8 mouse cellular contexts compared by ENCODE assay signal in genomic region chr9:121313656-121314374, GRCm38 (mm10). TPM values are rescaled to one million over a fixed set of nuclear protein-coding genes. Genes with fewer than 3 reads are reported as not detected.
A peak's percentile ranks its signal among the peaks of the same experiment; 100 is the strongest.
DNase-seq lines count a peak whose midpoint lies in the region; ATAC-seq and TF ChIP-seq lines count a peak whose summit lies in the region.

No protein-coding gene starts in this region.

- no peaks in the 10 kb centered on the region for H3K9me3 ChIP-seq in intestine, embryonic 15.5 days
- no peaks in the 10 kb centered on the region for H3K9me3 ChIP-seq in midbrain, postnatal 0 days (ENCODE audit: low read length)
- no peaks in the 10 kb centered on the region for H3K9me3 ChIP-seq in stomach, embryonic 15.5 days

- DNase-seq in cerebellum, postnatal 14 days, result peak; percentile 54 to 63
- no peak for DNase-seq in cerebellum, adult 8-10 months
- DNase-seq in embryo, embryonic 10 days (ENCODE audit: low spot score), result peak; percentile 94
- peak; percentile 71 to 90 for DNase-seq in gastrocnemius, postnatal 4 days (ENCODE audit: low spot score in 2 of 2)
- DNase-seq in liver, adult 2 months (ENCODE audit: extremely low read depth, low read depth, low spot score), result no peak
- DNase-seq in midbrain, postnatal 0 days (ENCODE audit: low spot score), result peak; percentile 81

- TF ChIP-seq POLR2A in liver, adult 2 months (IDR thresholded peaks at IDR 0.05; ENCODE audit: extremely low read depth, insufficient read depth, low read length), result peak; percentile 43; the same call in 1 of the 2 replicates

- peak overlapping the region; percentile 75 for H3K4me2 ChIP-seq in intestine, embryonic 15.5 days (replicated peaks)
- peak overlapping the region; percentile 49 for H3K4me2 ChIP-seq in midbrain, postnatal 0 days (ENCODE audit: low read depth, low read length, poor library complexity, severe bottlenecking)
- peak overlapping the region; percentile 64 for H3K4me2 ChIP-seq in stomach, embryonic 15.5 days

- whole genome bisulfite sequencing in intestine, embryonic 15.5 days, result 4% methylated on average over 21 of the region's 21 CpGs
- 42% methylated on average over 21 of the region's 21 CpGs for WGBS in liver, adult 2 months
- 1% methylated on average over 20 of the region's 21 CpGs for WGBS in midbrain, postnatal 0 days
- WGBS in stomach, embryonic 15.5 days, result 5% methylated on average over 21 of the region's 21 CpGs

- no peaks in the 10 kb centered on the region for H3K27me3 ChIP-seq in intestine, embryonic 15.5 days (replicated peaks)
- no peaks in the 10 kb centered on the region for H3K27me3 ChIP-seq in liver, adult 2 months (ENCODE audit: control insufficient read depth, insufficient read depth, low read length)
- no peaks in the 10 kb centered on the region for H3K27me3 ChIP-seq in midbrain, postnatal 0 days (ENCODE audit: insufficient read depth, low read length)
- no peaks in the 10 kb centered on the region for H3K27me3 ChIP-seq in stomach, embryonic 15.5 days (replicated peaks)

- peak overlapping the region; percentile 26 for H3K4me3 ChIP-seq in intestine, embryonic 15.5 days (replicated peaks)
- H3K4me3 ChIP-seq in liver, adult 2 months (ENCODE audit: insufficient read depth, low read depth, low read length), result no peak overlapping the region; the same call in none of the 2 replicates
- H3K4me3 ChIP-seq in midbrain, postnatal 0 days (ENCODE audit: low read depth, low read length), result peak overlapping the region; percentile 6; the same call in 1 of the 2 replicates
- peak overlapping the region; percentile 22 for H3K4me3 ChIP-seq in stomach, embryonic 15.5 days (replicated peaks)

- peak; percentile 82 for ATAC-seq in intestine, embryonic 15.5 days
- ATAC-seq in midbrain, postnatal 0 days (ENCODE audit: low FRiP score), result peak; percentile 53; the same call in 1 of the 2 replicates
- peak; percentile 81 for ATAC-seq in stomach, embryonic 15.5 days (ENCODE audit: insufficient read depth, low FRiP score, low read depth)

- H3K4me1 ChIP-seq in intestine, embryonic 15.5 days (replicated peaks), result peaks cover 59% of the 10 kb centered on the region
- H3K4me1 ChIP-seq in liver, adult 2 months (ENCODE audit: control insufficient read depth, insufficient read depth, low read length), result peaks cover 13% of the 10 kb centered on the region; the same call in 1 of the 2 replicates
- peaks cover 28% of the 10 kb centered on the region for H3K4me1 ChIP-seq in midbrain, postnatal 0 days (ENCODE audit: insufficient read depth, low read length)
- peaks cover 56% of the 10 kb centered on the region for H3K4me1 ChIP-seq in stomach, embryonic 15.5 days

- peaks cover 37% of the 10 kb centered on the region; the same call in 1 of the 2 replicates for H3K79me2 ChIP-seq in liver, adult 2 months (ENCODE audit: control insufficient read depth, insufficient read depth, low read length)

- H3K9ac ChIP-seq in intestine, embryonic 15.5 days, result 0 out of 2 replicates have a peak overlapping the region, but pooled peaks have one; percentile 9
- H3K9ac ChIP-seq in liver, adult 2 months (ENCODE audit: low read depth, low read length), result peak overlapping the region; percentile 55
- H3K9ac ChIP-seq in midbrain, postnatal 0 days (replicated peaks; ENCODE audit: low read length, poor library complexity, severe bottlenecking), result no peak overlapping the region
- no peak overlapping the region for H3K9ac ChIP-seq in stomach, embryonic 15.5 days

- no peaks in the 10 kb centered on the region for H3K36me3 ChIP-seq in intestine, embryonic 15.5 days
- H3K36me3 ChIP-seq in liver, adult 2 months (ENCODE audit: control insufficient read depth, insufficient read depth, low read length), result no peaks in the 10 kb centered on the region
- no peaks in the 10 kb centered on the region for H3K36me3 ChIP-seq in midbrain, postnatal 0 days (ENCODE audit: insufficient read depth, low read length)
- H3K36me3 ChIP-seq in stomach, embryonic 15.5 days, result 0 out of 2 replicates have a peak, but pooled peaks cover 4% of the 10 kb centered on the region

- peak overlapping the region; percentile 96 for H3K27ac ChIP-seq in intestine, embryonic 15.5 days
- H3K27ac ChIP-seq in liver, adult 2 months (replicated peaks; ENCODE audit: insufficient read depth, low read depth, low read length), result peak overlapping the region; percentile 66
- H3K27ac ChIP-seq in midbrain, postnatal 0 days (ENCODE audit: low read depth, low read length), result peak overlapping the region; percentile 67; the same call in 1 of the 2 replicates
- peak overlapping the region; percentile 95 for H3K27ac ChIP-seq in stomach, embryonic 15.5 days

- TF ChIP-seq CTCF in liver, adult 2 months (IDR thresholded peaks at IDR 0.05; ENCODE audit: low read depth, low read length), result no peak
- TF ChIP-seq CTCF in midbrain, postnatal 0 days (IDR thresholded peaks at IDR 0.05), result no peak

RNA-seq across cellular contexts. Expression of gene Trak1, which starts 16.5 kb away (rescaled TPM):
- 100 to 1,000 TPM; 193 to 204 TPM for total RNA-seq in gastrocnemius, postnatal 4 days (2021)
- 20.9 and 26.5 TPM in 2 replicates for polyA plus RNA-seq in intestine, embryonic 15.5 days (2015; fragmentation: Nextera tagmentation; extraction: Ambion mirVana)
- total RNA-seq in liver, adult 2 months (2014; rRNA removed), result 50.3 and 56.6 TPM in 2 replicates
- polyA plus RNA-seq in liver, adult 2 months (2012; rRNA removed), result 58.8 and 61.2 TPM in 2 replicates
- total RNA-seq in midbrain, postnatal 0 days (2014; rRNA removed), result 107 and 154 TPM in 2 replicates
- 58.7 and 61.6 TPM in 2 replicates for polyA plus RNA-seq in midbrain, postnatal 0 days (2015; fragmentation: Nextera tagmentation; extraction: Ambion mirVana)
- 20.7 and 21.3 TPM in 2 replicates for polyA plus RNA-seq in stomach, embryonic 15.5 days (2015; fragmentation: Nextera tagmentation; extraction: Ambion mirVana)

RNA-seq across cellular contexts. Expression of gene Ulk4, which starts 36.8 kb away (rescaled TPM):
- total RNA-seq in gastrocnemius, postnatal 4 days (2021), result 1 to 10 TPM; 2.2 to 2.3 TPM
- 140 and 150 TPM in 2 replicates for polyA plus RNA-seq in intestine, embryonic 15.5 days (2015; fragmentation: Nextera tagmentation; extraction: Ambion mirVana)
- under 0.01 and 0.20 TPM in 2 replicates for total RNA-seq in liver, adult 2 months (2014; rRNA removed)
- 0.07 and 0.24 TPM in 2 replicates for polyA plus RNA-seq in liver, adult 2 months (2012; rRNA removed)
- 8.1 and 8.6 TPM in 2 replicates for total RNA-seq in midbrain, postnatal 0 days (2014; rRNA removed)
- 68.0 and 80.0 TPM in 2 replicates for polyA plus RNA-seq in midbrain, postnatal 0 days (2015; fragmentation: Nextera tagmentation; extraction: Ambion mirVana)
- polyA plus RNA-seq in stomach, embryonic 15.5 days (2015; fragmentation: Nextera tagmentation; extraction: Ambion mirVana), result 153 and 179 TPM in 2 replicates

Comparison
In these comparisons a context has a peak if more than half of its experiments do, and no peak if none do; other contexts are left out.
1. DNase-seq: peak in cerebellum, postnatal 14 days (2 of 2), embryo, embryonic 10 days (single experiment), gastrocnemius, postnatal 4 days (2 of 2) and midbrain, postnatal 0 days (single experiment); none in cerebellum, adult 8-10 months (single experiment) and liver, adult 2 months (single experiment).
2. H3K9ac ChIP-seq: peak in intestine, embryonic 15.5 days (single experiment) and liver, adult 2 months (single experiment); none in midbrain, postnatal 0 days (single experiment) and stomach, embryonic 15.5 days (single experiment).
3. RNA of gene Ulk4, which starts 36.8 kb away (polyA plus RNA-seq): 153 to 179 TPM in stomach, embryonic 15.5 days, 140 to 150 TPM in intestine, embryonic 15.5 days and 68.0 to 80.0 TPM in midbrain, postnatal 0 days; 0.07 to 0.24 TPM in liver, adult 2 months; every median in the first group is over 10 times any median in the second.
4. Peak in every context shown above with its lines, with median percentiles within 50 percentile points of each other: ATAC-seq, H3K27ac ChIP-seq and H3K4me2 ChIP-seq.